Mouse (Mus musculus): ENCODE data around the gene Palm3. TPM values are rescaled to one million over a fixed set of nuclear protein-coding genes. Genes with fewer than 3 reads are reported as not detected.
A peak's percentile ranks its signal among the peaks of the same experiment; 100 is the strongest.

The Palm3 gene
- total and polyA plus RNA-seq, 3 experiments, result 0.20 to 0.26 (median 0.21) TPM

DNA sequence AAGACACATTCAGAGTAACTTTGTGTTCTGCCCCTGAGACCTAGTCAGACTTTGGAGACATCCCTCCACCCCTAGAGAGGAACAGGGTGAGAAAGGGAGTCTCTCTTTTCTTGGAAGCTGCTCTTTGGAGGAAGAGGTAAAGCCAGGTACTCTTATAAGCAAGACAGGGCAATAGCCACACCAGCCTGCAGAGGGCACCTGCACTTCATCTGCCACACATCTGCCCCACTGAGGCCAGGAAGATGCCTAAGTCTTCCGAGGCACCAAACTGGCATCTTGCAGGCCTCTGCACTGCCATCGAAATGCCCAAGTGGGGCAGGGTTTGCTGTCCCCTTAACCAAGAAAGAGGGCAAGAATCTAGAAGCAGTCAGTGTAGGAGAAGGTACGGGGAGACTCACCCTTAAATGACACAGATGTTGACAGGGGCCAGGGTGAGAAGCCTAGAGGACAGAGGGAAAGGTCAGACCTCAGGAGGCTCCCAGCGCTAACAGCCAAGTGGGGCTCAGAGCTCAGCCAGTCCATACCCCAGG, 45.1 kb upstream of the Palm3 start:
- Histone ChIP-seq H3K79me2 (replicated peaks; ENCODE audit: control insufficient read depth, insufficient read depth, low read length) (peaks cover 6% of the 10 kb centered on the region), H3K27me3 (ENCODE audit: control insufficient read depth, insufficient read depth, low read length) (no peaks in the 10 kb centered on the region), H3K4me1 (ENCODE audit: control insufficient read depth, insufficient read depth, low read length) (peaks cover 18% of the 10 kb centered on the region), H3K36me3 (ENCODE audit: control insufficient read depth, insufficient read depth, low read length) (no peaks in the 10 kb centered on the region), H3K27ac (peak overlapping the region; percentile 15; the same call in 1 of the 2 replicates), H3K4me3 (no peak overlapping the region), H3K9ac (ENCODE audit: low read depth, low read length) (no peak overlapping the region)
- TF ChIP-seq CTCF (IDR thresholded peaks at IDR 0.05) (peak; percentile 70), EP300 (IDR thresholded peaks at IDR 0.05; ENCODE audit: insufficient read depth, low read depth, low read length) (no peak)
- intact Hi-C loops (cut with DNase I), result no loop called here
- 56% methylated on average over 4 of the region's 4 CpGs for WGBS
- peak; percentile 44 to 49 for DNase-seq

DNA sequence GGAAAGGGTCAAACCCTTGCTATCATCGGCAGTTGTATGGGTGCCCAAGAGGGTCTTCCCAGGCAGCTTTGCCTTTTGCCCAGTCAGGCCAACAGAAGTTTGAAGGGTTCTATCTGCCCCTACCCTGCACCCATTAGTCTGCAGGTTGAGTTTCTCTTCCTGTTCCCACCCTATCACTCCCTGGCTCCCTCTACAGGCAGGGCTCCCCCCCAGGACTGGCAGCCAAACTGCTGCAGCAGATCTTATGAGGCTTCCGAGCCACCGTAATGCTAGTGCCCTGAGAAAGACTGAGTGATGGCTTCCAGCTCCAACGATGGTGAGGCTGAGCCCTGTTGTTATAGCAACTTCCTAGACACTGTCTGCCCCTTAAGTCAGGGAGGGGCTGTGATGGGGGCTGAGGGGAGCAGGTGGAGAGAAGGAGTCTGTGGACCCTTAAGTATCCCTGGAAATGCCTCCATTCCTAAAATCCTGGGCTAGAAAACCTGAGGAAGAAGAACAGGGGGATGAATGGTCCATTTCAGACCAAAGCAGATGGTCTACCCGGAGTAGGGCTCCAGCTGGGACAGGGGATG, 44.4 kb upstream of the Palm3 start:
- TF ChIP-seq POLR2A (IDR thresholded peaks at IDR 0.05; ENCODE audit: insufficient read depth, low read depth, low read length) (no peak), EP300 (IDR thresholded peaks at IDR 0.05; ENCODE audit: insufficient read depth, low read depth, low read length) (no peak), CTCF (IDR thresholded peaks at IDR 0.05) (peak; percentile 50)
- no peak overlapping the region for H3K9ac ChIP-seq (ENCODE audit: low read depth, low read length)
- peaks cover 18% of the 10 kb centered on the region for H3K4me1 ChIP-seq (ENCODE audit: control insufficient read depth, insufficient read depth, low read length)
- H3K27ac ChIP-seq, result peak overlapping the region; percentile 82
- H3K27me3 ChIP-seq (ENCODE audit: control insufficient read depth, insufficient read depth, low read length), result no peaks in the 10 kb centered on the region
- H3K4me3 ChIP-seq, result no peak overlapping the region
- no peaks in the 10 kb centered on the region for H3K36me3 ChIP-seq (ENCODE audit: control insufficient read depth, insufficient read depth, low read length)
- H3K79me2 ChIP-seq (replicated peaks; ENCODE audit: control insufficient read depth, insufficient read depth, low read length), result peaks cover 6% of the 10 kb centered on the region
- no peak for DNase-seq
- WGBS, result 67% methylated on average over 5 of the region's 5 CpGs
- intact Hi-C loops (cut with DNase I), result no loop called here

DNA sequence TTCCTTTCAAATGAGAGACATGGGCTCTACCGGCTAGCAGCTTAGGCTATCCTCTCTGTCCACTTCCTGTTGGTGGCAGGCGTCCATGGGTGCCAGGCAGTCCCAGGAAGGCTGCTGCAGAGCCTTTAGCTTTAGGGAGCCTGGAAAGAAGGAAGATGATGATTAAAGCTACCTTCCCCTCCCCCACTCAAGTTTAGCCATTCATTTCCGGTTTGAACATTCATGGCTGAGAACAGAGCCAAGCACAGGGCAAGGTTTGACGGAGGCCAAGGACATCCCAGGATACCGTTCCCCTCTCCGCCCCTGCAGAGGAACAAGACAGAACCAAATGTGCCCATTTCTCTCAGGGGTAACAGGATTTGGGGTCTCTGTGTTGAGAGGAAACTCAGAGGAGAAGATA, 43.6 kb upstream of the Palm3 start:
- peaks cover 6% of the 10 kb centered on the region for H3K79me2 ChIP-seq (replicated peaks; ENCODE audit: control insufficient read depth, insufficient read depth, low read length)
- H3K27ac ChIP-seq, result peak overlapping the region; percentile 82
- peak overlapping the region; percentile 15 for H3K9ac ChIP-seq (ENCODE audit: low read depth, low read length)
- H3K4me3 ChIP-seq, result peak overlapping the region; percentile 24
- intact Hi-C loops (cut with DNase I), result no loop called here
- peaks cover 16% of the 10 kb centered on the region for H3K4me1 ChIP-seq (ENCODE audit: control insufficient read depth, insufficient read depth, low read length)
- 1% methylated on average over 6 of the region's 6 CpGs for WGBS
- no peaks in the 10 kb centered on the region for H3K36me3 ChIP-seq (ENCODE audit: control insufficient read depth, insufficient read depth, low read length)
- H3K27me3 ChIP-seq (ENCODE audit: control insufficient read depth, insufficient read depth, low read length), result no peaks in the 10 kb centered on the region
- DNase-seq, result peak in 1 of 2 experiments; percentile 35
- TF ChIP-seq EP300 (IDR thresholded peaks at IDR 0.05; ENCODE audit: insufficient read depth, low read depth, low read length) (no peak), POLR2A (IDR thresholded peaks at IDR 0.05; ENCODE audit: insufficient read depth, low read depth, low read length) (no peak), CTCF (IDR thresholded peaks at IDR 0.05) (no peak)

DNA sequence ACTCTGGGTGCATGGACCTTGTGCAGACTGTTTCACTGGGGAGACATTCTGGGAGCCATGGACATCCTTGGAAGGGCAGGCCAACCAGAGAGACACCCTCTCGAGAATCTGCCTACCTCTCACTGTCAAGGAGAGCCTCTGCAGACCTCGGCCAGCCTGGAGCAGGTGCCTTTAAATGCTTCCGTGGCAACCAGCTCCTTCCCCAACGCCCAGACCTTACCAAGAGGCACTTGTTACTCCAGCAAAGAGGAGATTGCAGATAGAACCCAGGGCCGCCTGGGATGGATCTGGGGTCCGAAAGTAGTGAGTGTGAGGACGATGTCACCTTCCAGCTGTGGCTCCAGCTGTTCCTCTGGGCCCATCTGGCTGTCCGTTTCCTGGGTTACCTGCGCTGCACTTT, 43.1 kb upstream of the Palm3 start:
- no peak for DNase-seq
- H3K27me3 ChIP-seq (ENCODE audit: control insufficient read depth, insufficient read depth, low read length), result no peaks in the 10 kb centered on the region
- H3K9ac ChIP-seq (ENCODE audit: low read depth, low read length), result peak overlapping the region; percentile 15
- H3K79me2 ChIP-seq (replicated peaks; ENCODE audit: control insufficient read depth, insufficient read depth, low read length), result peaks cover 2% of the 10 kb centered on the region
- WGBS, result 69% methylated on average over 9 of the region's 9 CpGs
- TF ChIP-seq EP300 (IDR thresholded peaks at IDR 0.05; ENCODE audit: insufficient read depth, low read depth, low read length) (no peak), CTCF (IDR thresholded peaks at IDR 0.05) (no peak), POLR2A (IDR thresholded peaks at IDR 0.05; ENCODE audit: insufficient read depth, low read depth, low read length) (no peak)
- intact Hi-C loops (cut with DNase I), result no loop called here
- no peaks in the 10 kb centered on the region for H3K36me3 ChIP-seq (ENCODE audit: control insufficient read depth, insufficient read depth, low read length)
- peak overlapping the region; percentile 24 for H3K4me3 ChIP-seq
- peak overlapping the region; percentile 82 for H3K27ac ChIP-seq
- H3K4me1 ChIP-seq (ENCODE audit: control insufficient read depth, insufficient read depth, low read length), result peaks cover 16% of the 10 kb centered on the region

DNA sequence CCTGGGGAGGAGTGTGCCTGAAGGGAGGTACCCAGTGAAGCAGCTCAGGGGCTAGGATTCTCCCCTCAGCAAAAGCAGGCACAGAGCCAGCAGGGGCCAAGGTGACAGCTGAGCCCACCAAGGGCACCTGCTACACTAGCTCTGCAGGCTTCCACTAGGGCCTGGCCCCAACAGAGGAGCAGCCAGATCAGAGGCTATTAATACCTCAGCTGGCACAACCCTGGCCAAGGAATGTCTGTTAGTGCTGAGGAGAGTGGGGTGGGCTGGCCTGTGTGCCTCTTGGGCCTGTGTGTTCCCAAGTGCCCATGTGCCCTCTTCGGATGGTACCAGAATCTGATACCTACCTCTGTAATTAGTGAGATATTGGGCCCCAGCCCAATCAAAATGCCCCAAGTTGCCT, 41.0 kb upstream of the Palm3 start:
- H3K27ac ChIP-seq, result peak overlapping the region; percentile 82
- DNase-seq, result peak; percentile 65 to 81

DNA sequence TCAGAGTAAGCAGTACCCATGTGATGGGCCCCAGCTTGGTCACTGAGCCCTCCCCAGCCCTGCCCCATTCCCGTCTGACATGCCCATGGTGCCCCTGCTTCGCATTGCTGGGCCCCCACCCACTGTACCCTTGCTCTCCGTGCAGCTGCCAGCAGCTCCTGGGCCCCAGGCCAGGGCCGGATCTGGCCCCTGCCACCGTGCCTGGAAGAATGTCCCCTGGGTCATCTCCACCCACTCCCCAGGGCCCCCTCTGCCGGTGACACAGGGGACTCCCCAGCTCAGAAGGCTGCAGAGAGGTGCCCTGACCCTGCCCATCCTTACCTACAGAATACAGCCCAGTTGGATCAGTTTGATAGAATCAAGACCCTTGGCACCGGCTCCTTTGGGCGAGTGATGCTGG, 40.4 kb upstream of the Palm3 start:
- H3K79me2 ChIP-seq (replicated peaks; ENCODE audit: control insufficient read depth, insufficient read depth, low read length), result no peaks in the 10 kb centered on the region; the same call in 1 of the 2 replicates
- TF ChIP-seq CTCF (IDR thresholded peaks at IDR 0.05) (peak; percentile 73), EP300 (IDR thresholded peaks at IDR 0.05; ENCODE audit: insufficient read depth, low read depth, low read length) (no peak)
- no peaks in the 10 kb centered on the region for H3K36me3 ChIP-seq (ENCODE audit: control insufficient read depth, insufficient read depth, low read length)
- H3K27me3 ChIP-seq (ENCODE audit: control insufficient read depth, insufficient read depth, low read length), result no peaks in the 10 kb centered on the region
- peak overlapping the region; percentile 82 for H3K27ac ChIP-seq
- H3K4me3 ChIP-seq, result no peak overlapping the region
- WGBS, result 39% methylated on average over 8 of the region's 8 CpGs
- intact Hi-C loops (cut with DNase I), result no loop called here
- H3K4me1 ChIP-seq (ENCODE audit: control insufficient read depth, insufficient read depth, low read length), result peaks cover 16% of the 10 kb centered on the region
- peak; percentile 79 to 85 for DNase-seq
- no peak overlapping the region for H3K9ac ChIP-seq (ENCODE audit: low read depth, low read length)

More for the DNA sequence above, 41.0 kb upstream of the Palm3 start:
- intact Hi-C loops (cut with DNase I), result no loop called here
- Histone ChIP-seq H3K36me3 (ENCODE audit: control insufficient read depth, insufficient read depth, low read length) (no peaks in the 10 kb centered on the region), H3K4me1 (ENCODE audit: control insufficient read depth, insufficient read depth, low read length) (peaks cover 16% of the 10 kb centered on the region), H3K4me3 (no peak overlapping the region), H3K27me3 (ENCODE audit: control insufficient read depth, insufficient read depth, low read length) (no peaks in the 10 kb centered on the region), H3K79me2 (replicated peaks; ENCODE audit: control insufficient read depth, insufficient read depth, low read length) (no peaks in the 10 kb centered on the region; the same call in 1 of the 2 replicates), H3K9ac (ENCODE audit: low read depth, low read length) (no peak overlapping the region)
- TF ChIP-seq CTCF (IDR thresholded peaks at IDR 0.05), result 0 out of 2 replicates have a peak, but pooled peaks have one; percentile 9
- peak; percentile 59; the same call in 1 of the 2 replicates for TF ChIP-seq POLR2A (IDR thresholded peaks at IDR 0.05; ENCODE audit: insufficient read depth, low read depth, low read length)
- peak; percentile 52; the same call in 1 of the 2 replicates for TF ChIP-seq EP300 (IDR thresholded peaks at IDR 0.05; ENCODE audit: insufficient read depth, low read depth, low read length)
- WGBS, result 43% methylated on average over 1 of the region's 1 CpGs
